Mouse (Mus musculus) effector memory CD4-positive, alpha-beta T cell, adult 5 months (primary cell): ENCODE data around the gene Atxn7l3b. TPM values are rescaled to one million over a fixed set of nuclear protein-coding genes. Genes with fewer than 3 reads are reported as not detected.

Experiments
- polyA plus RNA-seq: library from polyadenylated mRNA; unstranded; fragments of 100-300 nt; shearing (Covaris generic); gene quantifications from one replicate; pipeline ENCODE4 v1.2.1, GENCODE M21; 2017

Gene Atxn7l3b
- 44.2 TPM for polyA plus RNA-seq

GRCm38 (mm10) chr10:112928452-112929221 lies at the start of gene Atxn7l3b:
TSS of gene Atxn7l3b (minus strand) at chr10:112929001.

